Mouse (Mus musculus) heart, embryonic 12.5 days (tissue): Measurements from ENCODE around the gene Sf3b6. TPM values are rescaled to one million over a fixed set of nuclear protein-coding genes. Genes with fewer than 3 reads are reported as not detected.
A peak's percentile ranks its signal among the peaks of the same experiment; 100 is the strongest.

Experiments
- ATAC-seq: fragments of 200-750 bp; cut with Nextera tagmentation; 2 replicates; pipeline ENCODE4 v1.8.0; 2017; ENCODE audit warnings: moderate TSS enrichment, moderate library complexity; ENCODE audit not compliant: insufficient number of reproducible peaks, low FRiP score
- H3K27ac ChIP-seq: fragments of 300-500 bp; sonication (generic); 2 replicates; pipeline ENCODE4 v1.5.1; 2016; ENCODE audit warnings: mild to moderate bottlenecking, moderate library complexity; ENCODE audit not compliant: poor library complexity, severe bottlenecking
- H3K27me3 ChIP-seq: fragments of 300-500 bp; sonication (generic); replicated peaks from 2 replicates; pipeline ENCODE4 v1.6.1; 2016; ENCODE audit warnings: mild to moderate bottlenecking, moderate library complexity
- H3K36me3 ChIP-seq: fragments of 300-500 bp; sonication (generic); 2 replicates; pipeline ENCODE4 v1.6.1; 2016; ENCODE audit warnings: mild to moderate bottlenecking, moderate library complexity
- H3K4me1 ChIP-seq: fragments of 300-500 bp; sonication (generic); replicated peaks from 2 replicates; pipeline ENCODE4 v1.6.1; 2016; ENCODE audit warnings: mild to moderate bottlenecking
- H3K4me2 ChIP-seq: fragments of 300-500 bp; sonication (generic); 2 replicates; pipeline ENCODE4 v1.6.1; 2016; ENCODE audit warnings: mild to moderate bottlenecking, moderate library complexity
- H3K4me3 ChIP-seq: fragments of 300-500 bp; sonication (generic); 2 replicates; pipeline ENCODE4 v1.5.1; 2016; ENCODE audit warnings: mild to moderate bottlenecking
- H3K9ac ChIP-seq: fragments of 300-500 bp; sonication (generic); 2 replicates; pipeline ENCODE4 v1.6.1; 2016; ENCODE audit warnings: mild to moderate bottlenecking, moderate library complexity
- H3K9me3 ChIP-seq: fragments of 300-500 bp; sonication (generic); replicated peaks from 2 replicates; pipeline ENCODE4 v1.6.1; 2016; ENCODE audit warnings: mild to moderate bottlenecking, moderate library complexity
- whole genome bisulfite sequencing: fragments of 180-500 bp; shearing (Covaris S2); methylation state at CpG from one replicate; pipeline ENCODE4 v1.1.7; 2016; 5-methylcytosine and 5-hydroxymethylcytosine counted together
- polyA plus RNA-seq: library from polyadenylated mRNA; unstranded; fragments of >200 nt; fragmentation: Nextera tagmentation; extraction: Ambion mirVana; gene quantifications from 2 replicates; pipeline ENCODE4 v1.2.1, GENCODE M21; 2016

Sf3b6 gene
- polyA plus RNA-seq, 1 experiment from 2014 or later, result 160 TPM

- no peak overlapping the region for H3K27ac ChIP-seq
- H3K4me3 ChIP-seq, result no peak overlapping the region
- no peaks in the 10 kb centered on the region; the same call in 1 of the 2 replicates for H3K27me3 ChIP-seq
- H3K4me1 ChIP-seq, result peaks cover 36% of the 10 kb centered on the region
- no peaks in the 10 kb centered on the region for H3K36me3 ChIP-seq
- no peak overlapping the region for H3K9ac ChIP-seq
- no peaks in the 10 kb centered on the region for H3K9me3 ChIP-seq
- no peak for ATAC-seq
- no peak overlapping the region for H3K4me2 ChIP-seq
- WGBS, result 72% methylated on average over 8 of the region's 8 CpGs
These were observed 51.6 kb downstream of the Sf3b6 start for GRCm38 (mm10) chr12:4868924-4869323.

DNA sequence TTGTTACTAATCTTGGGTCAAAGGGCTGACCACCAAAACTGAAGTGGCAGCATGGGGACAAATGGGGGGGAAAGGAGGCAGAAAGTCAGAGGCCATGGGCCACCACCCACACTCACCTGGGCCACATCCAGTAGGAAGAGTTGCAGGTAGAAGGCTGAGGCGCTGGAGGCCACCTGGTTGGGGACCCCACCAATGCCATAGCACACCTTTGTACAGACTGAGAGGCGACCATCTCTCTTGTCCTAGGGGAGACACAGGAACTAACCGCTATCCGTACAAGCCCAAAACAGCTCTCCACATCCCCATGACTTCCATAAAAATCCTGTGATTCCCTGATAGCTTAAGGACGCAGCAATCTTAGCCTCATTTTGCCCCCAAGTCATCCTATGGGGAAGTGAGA lies 53.9 kb downstream of the Sf3b6 start:
- Histone ChIP-seq H3K27ac (no peak overlapping the region), H3K4me2 (no peak overlapping the region), H3K9me3 (no peaks in the 10 kb centered on the region), H3K4me1 (peaks cover 34% of the 10 kb centered on the region), H3K27me3 (no peaks in the 10 kb centered on the region), H3K9ac (no peak overlapping the region), H3K4me3 (no peak overlapping the region), H3K36me3 (no peaks in the 10 kb centered on the region)
- 90% methylated on average over 5 of the region's 5 CpGs for WGBS
- ATAC-seq, result no peak

GRCm38 (mm10) chr12:4872273-4872672 lies 54.9 kb downstream of the Sf3b6 start:
- Histone ChIP-seq H3K9me3 (no peaks in the 10 kb centered on the region), H3K36me3 (no peaks in the 10 kb centered on the region), H3K27me3 (no peaks in the 10 kb centered on the region), H3K4me3 (no peak overlapping the region), H3K9ac (no peak overlapping the region), H3K4me1 (peaks cover 34% of the 10 kb centered on the region), H3K27ac (no peak overlapping the region), H3K4me2 (peak overlapping the region; percentile 33)
- 39% methylated on average over 4 of the region's 4 CpGs for WGBS
- no peak for ATAC-seq

DNA sequence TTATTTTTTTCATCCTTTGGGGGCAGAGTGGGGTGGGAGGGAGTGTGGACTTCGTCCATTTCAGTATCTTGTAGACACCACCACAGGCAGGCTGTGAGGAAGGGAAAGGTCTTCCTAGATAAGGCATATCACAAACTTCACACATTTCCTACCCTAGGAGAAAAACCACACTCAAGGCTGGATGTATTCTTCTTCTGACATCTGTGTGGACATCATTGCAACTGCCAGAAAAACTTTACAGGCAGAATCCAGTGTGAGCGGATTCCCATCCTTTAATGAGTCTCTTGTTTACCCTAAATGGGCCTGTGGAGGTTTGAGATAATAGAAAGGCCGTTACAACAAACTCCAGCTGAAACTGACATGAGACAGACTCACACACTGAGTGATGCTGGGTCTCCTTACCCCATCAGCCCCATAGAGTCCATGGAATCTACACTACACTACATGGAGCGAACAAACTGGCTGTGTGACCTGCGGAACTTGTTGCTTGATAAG lies 55.7 kb downstream of the Sf3b6 start:
- WGBS, result 38% methylated on average over 5 of the region's 5 CpGs
- peak; percentile 73 for ATAC-seq

DNA sequence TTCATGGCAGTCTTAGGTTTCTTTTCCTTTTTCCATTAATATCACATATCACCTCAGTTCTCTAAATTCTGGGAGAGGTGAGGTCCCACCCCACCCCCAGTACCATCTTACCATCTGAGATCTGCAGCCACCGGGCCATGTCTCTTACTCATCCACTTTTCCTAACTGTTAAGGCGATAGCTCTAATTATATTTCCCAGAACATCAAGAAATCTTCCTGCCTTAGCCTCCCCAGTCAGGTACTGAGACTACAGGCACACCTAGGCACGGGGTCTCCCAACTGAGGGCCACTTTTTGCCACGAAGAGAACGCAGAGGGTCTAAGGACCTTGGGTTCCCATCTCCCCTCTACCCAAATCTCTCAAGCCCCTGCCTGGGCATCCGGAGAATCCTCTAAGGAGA lies 56.2 kb downstream of the Sf3b6 start:
- Histone ChIP-seq H3K4me1 (peaks cover 34% of the 10 kb centered on the region), H3K4me3 (peak overlapping the region; percentile 39), H3K27me3 (no peaks in the 10 kb centered on the region), H3K9ac (peak overlapping the region; percentile 72), H3K4me2 (peak overlapping the region; percentile 80), H3K9me3 (no peaks in the 10 kb centered on the region), H3K27ac (peak overlapping the region; percentile 26; the same call in 1 of the 2 replicates), H3K36me3 (peaks cover 4% of the 10 kb centered on the region; the same call in 1 of the 2 replicates)
- no peak for ATAC-seq
- WGBS, result 62% methylated on average over 6 of the region's 6 CpGs

More for the DNA sequence above, 55.7 kb downstream of the Sf3b6 start:
- H3K4me2 ChIP-seq, result peak overlapping the region; percentile 80; the same call in 1 of the 2 replicates
- no peak overlapping the region for H3K9ac ChIP-seq
- H3K27ac ChIP-seq, result 0 out of 2 replicates have a peak overlapping the region, but pooled peaks have one; percentile 14
- no peaks in the 10 kb centered on the region for H3K9me3 ChIP-seq
- H3K36me3 ChIP-seq, result no peaks in the 10 kb centered on the region
- H3K4me3 ChIP-seq, result peak overlapping the region; percentile 39; the same call in 1 of the 2 replicates
- no peaks in the 10 kb centered on the region for H3K27me3 ChIP-seq
- H3K4me1 ChIP-seq, result peaks cover 34% of the 10 kb centered on the region

GRCm38 (mm10) chr12:4874161-4874927 lies 57.0 kb downstream of the Sf3b6 start, which contains the start of gene Mfsd2b:
Gene Mfsd2b, minus strand, starts transcription at chr12:4874359.
- H3K27me3 ChIP-seq, result no peaks in the 10 kb centered on the region
- H3K4me2 ChIP-seq, result peak within 1 kb of the TSS; percentile 80
- H3K4me3 ChIP-seq, result peak within 1 kb of the TSS; percentile 39
- WGBS, result 3% methylated on average over 24 of the region's 24 CpGs
- H3K4me1 ChIP-seq, result peaks cover 34% of the 10 kb centered on the region
- peak within 1 kb of the TSS; percentile 26; the same call in 1 of the 2 replicates for H3K27ac ChIP-seq
- H3K9ac ChIP-seq, result peak within 1 kb of the TSS; percentile 72
- ATAC-seq, result peak; percentile 91
- H3K9me3 ChIP-seq, result peaks cover 4% of the 10 kb centered on the region; the same call in 1 of the 2 replicates
- H3K36me3 ChIP-seq, result peaks cover 12% of the 10 kb centered on the region

- no peak overlapping the region for H3K27ac ChIP-seq
- peaks cover 4% of the 10 kb centered on the region; the same call in 1 of the 2 replicates for H3K9me3 ChIP-seq
- 85% methylated on average over 8 of the region's 8 CpGs for WGBS
- peaks cover 34% of the 10 kb centered on the region for H3K4me1 ChIP-seq
- H3K4me2 ChIP-seq, result no peak overlapping the region
- no peak overlapping the region for H3K4me3 ChIP-seq
- no peak overlapping the region for H3K9ac ChIP-seq
- H3K27me3 ChIP-seq, result no peaks in the 10 kb centered on the region
- H3K36me3 ChIP-seq, result peaks cover 20% of the 10 kb centered on the region
- no peak for ATAC-seq
These were observed 58.3 kb downstream of the Sf3b6 start for GRCm38 (mm10) chr12:4875623-4876022.

Other genes with a start within 250 kb of the Sf3b6 start
- 38.5 and 43.7 TPM in 2 replicates for gene Itsn2, start 224.9 kb upstream of the Sf3b6 start, polyA plus RNA-seq
- gene Gm3625, start 224.6 kb upstream of the Sf3b6 start, polyA plus RNA-seq, result not detected in 2 replicates
- 0.20 and 0.21 TPM in 2 replicates for gene Fam228a, start 79.1 kb upstream of the Sf3b6 start, polyA plus RNA-seq
- 1.9 and 2.3 TPM in 2 replicates for gene Pfn4, start 48.5 kb upstream of the Sf3b6 start, polyA plus RNA-seq
- gene Fam228b, start 48.3 kb upstream of the Sf3b6 start, polyA plus RNA-seq, result 2.0 and 2.6 TPM in 2 replicates
- 6.9 and 10.7 TPM in 2 replicates for gene Fkbp1b, start 24.0 kb downstream of the Sf3b6 start, polyA plus RNA-seq
- 14.4 and 14.7 TPM in 2 replicates for gene Wdcp, start 25.8 kb downstream of the Sf3b6 start, polyA plus RNA-seq
- gene Mfsd2b, start 56.8 kb downstream of the Sf3b6 start, polyA plus RNA-seq, result 7.2 TPM in 2 replicates
- 36.0 and 38.2 TPM in 2 replicates for gene Ubxn2a, start 90.2 kb downstream of the Sf3b6 start, polyA plus RNA-seq
- gene Atad2b, start 99.8 kb downstream of the Sf3b6 start, polyA plus RNA-seq, result 13.0 and 13.1 TPM in 2 replicates